Mouse (Mus musculus): Measurements from ENCODE around the gene Sall1.

The Sall1 gene

DNA sequence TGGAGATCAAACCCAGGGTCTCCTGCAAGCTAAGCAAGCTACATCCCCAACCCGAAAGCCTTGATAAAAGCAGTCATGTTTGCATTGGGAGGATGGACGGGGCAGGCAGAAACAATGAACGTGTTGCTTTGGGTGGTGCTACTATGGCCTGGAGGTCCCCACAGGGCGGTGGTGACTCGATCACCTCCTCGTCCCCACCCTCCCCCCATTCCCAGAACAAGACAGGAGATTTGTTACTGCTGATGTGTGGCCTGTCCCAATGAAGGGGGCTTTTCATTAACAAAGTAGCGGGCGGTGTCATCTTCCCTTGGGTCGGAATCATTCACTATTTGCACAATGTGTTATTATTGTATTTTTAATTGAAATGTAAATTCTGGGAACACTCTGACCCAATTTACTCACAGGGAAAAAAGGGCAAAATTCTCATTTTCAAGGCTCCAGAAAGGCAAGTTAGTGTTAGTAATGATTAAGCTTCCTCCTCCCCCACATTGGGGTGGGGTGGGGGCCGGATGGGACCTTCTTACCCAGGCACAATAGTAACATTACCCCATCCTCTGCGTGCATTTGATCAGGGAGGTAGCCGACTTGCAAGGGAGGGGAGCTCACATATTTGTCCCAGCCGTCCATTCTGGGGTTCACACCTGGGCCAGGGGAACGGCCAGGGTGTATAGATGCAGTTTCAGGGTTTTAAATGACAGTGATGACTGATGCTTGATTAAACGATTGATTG is 52.0 kb downstream of the Sall1 start:
- no peak for DNase-seq (ENCODE audit: low spot score in 2 of 2)

- DNase-seq (ENCODE audit: low spot score in 2 of 2) = no peak
Observed at GRCm38 (mm10) chr8:88991176-88991575, 52.8 kb downstream of the Sall1 start.

DNA sequence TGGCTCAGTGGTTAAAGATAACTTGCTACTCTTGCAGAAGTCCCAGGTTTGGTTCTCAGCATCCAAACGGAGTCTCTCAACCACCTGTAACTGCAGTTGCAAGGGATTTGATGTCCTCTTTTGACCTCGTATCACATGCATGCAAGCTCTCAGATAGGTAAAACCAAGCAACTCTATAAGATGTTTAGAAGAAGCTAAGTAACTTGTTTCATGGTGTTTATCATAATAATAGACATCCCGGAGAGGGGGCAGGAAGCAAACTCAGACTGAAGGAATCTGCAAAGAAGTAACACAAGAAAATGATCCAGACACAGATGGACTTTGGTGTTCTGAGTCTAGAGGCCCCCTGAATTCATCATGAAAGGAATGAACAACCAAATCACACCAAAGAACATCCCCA is 55.0 kb downstream of the Sall1 start:
- DNase-seq (ENCODE audit: low spot score in 2 of 2) = no peak

GRCm38 (mm10) chr8:88983468-88983867 is 60.5 kb downstream of the Sall1 start:
- no peak for DNase-seq (ENCODE audit: low spot score in 2 of 2)
